Mouse (Mus musculus): ENCODE measurements around the gene Zfp382. TPM values are rescaled to one million over a fixed set of nuclear protein-coding genes. Genes with fewer than 3 reads are reported as not detected.
A peak's percentile ranks its signal among the peaks of the same experiment; 100 is the strongest.
"Not testable (repeated sequence)": the region's sequence is repeated elsewhere in the genome, so short reads cannot be mapped to it uniquely, and the experiment has no call there.

Zfp382 gene
- polyA plus RNA-seq, 1 experiment from 2014 or later, result 1.6 TPM

DNA sequence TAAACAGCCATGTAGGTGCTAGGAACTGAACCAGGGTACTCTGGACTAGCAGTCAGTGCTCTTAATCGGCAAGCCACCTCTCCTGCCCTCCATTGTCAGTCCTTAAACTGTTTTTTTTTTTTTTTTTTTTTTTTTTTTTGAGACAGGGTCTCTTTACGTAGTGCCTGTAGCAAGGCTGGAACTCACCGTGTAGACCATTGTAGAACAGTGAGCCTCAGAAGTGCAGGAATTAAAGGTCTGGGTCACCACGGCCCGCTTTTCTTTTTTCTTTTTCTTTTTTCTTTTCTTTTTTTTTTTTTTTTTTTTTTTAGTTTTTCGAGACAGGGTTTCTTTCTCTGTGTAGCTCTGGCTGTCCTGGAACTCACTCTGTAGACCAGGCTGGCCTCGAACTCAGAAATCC, 61.4 kb downstream of the Zfp382 start:
- WGBS (ENCODE audit: insufficient replicate concordance), result 68% methylated on average over 7 of the region's 7 CpGs
- H3K27me3 ChIP-seq; H3K27ac ChIP-seq (replicated peaks); ATAC-seq (ENCODE audit: insufficient read depth); H3K4me3 ChIP-seq (replicated peaks); H3K9me3 ChIP-seq (replicated peaks); H3K9ac ChIP-seq: not testable (repeated sequence)
- Histone ChIP-seq H3K4me2 (peak overlapping the region; percentile 66), H3K36me3 (replicated peaks) (peaks cover 33% of the 10 kb centered on the region), H3K4me1 (replicated peaks) (peaks cover 17% of the 10 kb centered on the region)

DNA sequence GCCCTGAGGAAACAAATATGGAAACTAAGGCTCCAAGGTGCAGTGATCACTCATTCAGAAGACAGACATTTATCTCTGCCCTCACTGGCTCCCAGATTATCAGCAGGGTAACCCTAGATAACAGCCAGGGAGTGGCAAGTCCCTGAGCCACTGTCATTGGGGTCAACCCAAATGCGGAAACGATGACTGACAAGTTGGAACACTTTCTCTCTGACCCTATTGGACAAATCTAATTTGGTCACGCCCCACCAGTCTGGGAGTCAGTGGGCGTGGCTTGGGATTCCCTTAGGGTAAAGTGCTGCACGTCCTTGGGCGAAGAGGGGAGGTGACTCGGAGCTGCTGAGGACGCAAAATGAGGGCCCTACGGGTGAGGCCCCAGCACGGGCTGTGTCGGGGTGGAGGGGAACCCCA, 62.1 kb downstream of the Zfp382 start, which contains the start of gene Cox7a1:
Gene Cox7a1, plus strand, starts transcription at position 266 of the 411 bp plus-strand sequence.
- peak; percentile 84 for ATAC-seq (ENCODE audit: insufficient read depth)
- WGBS (ENCODE audit: insufficient replicate concordance), result 0% methylated on average over 11 of the region's 11 CpGs
- H3K4me3 ChIP-seq (replicated peaks), result peak within 1 kb of the TSS; percentile 37

More for the DNA sequence above, 62.1 kb downstream of the Zfp382 start, which contains the start of gene Cox7a1:
- Histone ChIP-seq H3K27me3 (no peaks in the 10 kb centered on the region), H3K36me3 (replicated peaks) (peaks cover 38% of the 10 kb centered on the region), H3K4me1 (replicated peaks) (peaks cover 17% of the 10 kb centered on the region), H3K9me3 (replicated peaks) (no peaks in the 10 kb centered on the region), H3K9ac (no peak within 1 kb of the TSS), H3K27ac (replicated peaks) (0 out of 2 replicates have a peak within 1 kb of the TSS, but pooled peaks have one; percentile 2), H3K4me2 (peak within 1 kb of the TSS; percentile 66)

Small RNA genes lying within 50 kb of the gene (microRNA-seq; reads per million reads assigned to microRNA genes)
- not detected for gene Gm23368

Other genes starting within 250 kb of the Zfp382 start
- gene Zfp27, start 215.4 kb upstream of the Zfp382 start, polyA plus RNA-seq (2015; fragmentation: Nextera tagmentation; extraction: Ambion mirVana), result 1.4 and 1.7 TPM in 2 replicates
- gene Zfp383, start 213.7 kb upstream of the Zfp382 start, polyA plus RNA-seq (2015; fragmentation: Nextera tagmentation; extraction: Ambion mirVana), result 0.35 and 0.39 TPM in 2 replicates
- gene Zfp74, start 167.9 kb upstream of the Zfp382 start, polyA plus RNA-seq (2015; fragmentation: Nextera tagmentation; extraction: Ambion mirVana), result 1.5 and 1.8 TPM in 2 replicates
- gene Zfp568, start 138.0 kb upstream of the Zfp382 start, polyA plus RNA-seq (2015; fragmentation: Nextera tagmentation; extraction: Ambion mirVana), result 8.2 and 12.5 TPM in 2 replicates
- gene Zfp14, start 70.6 kb upstream of the Zfp382 start, polyA plus RNA-seq (2015; fragmentation: Nextera tagmentation; extraction: Ambion mirVana), result 0.37 and 0.53 TPM in 2 replicates
- gene Zfp82, start 49.0 kb upstream of the Zfp382 start, polyA plus RNA-seq (2015; fragmentation: Nextera tagmentation; extraction: Ambion mirVana), result 1.3 and 1.6 TPM in 2 replicates
- gene Gm26920, start 31.5 kb upstream of the Zfp382 start, polyA plus RNA-seq (2015; fragmentation: Nextera tagmentation; extraction: Ambion mirVana), result not detected in 2 replicates
- gene Zfp566, start 31.4 kb upstream of the Zfp382 start, polyA plus RNA-seq (2015; fragmentation: Nextera tagmentation; extraction: Ambion mirVana), result 1.4 and 1.9 TPM in 2 replicates
- 12.2 and 13.4 TPM in 2 replicates for gene Zfp260, start 27.2 kb upstream of the Zfp382 start, polyA plus RNA-seq (2015; fragmentation: Nextera tagmentation; extraction: Ambion mirVana)
- gene Zfp146, start 47.8 kb downstream of the Zfp382 start, polyA plus RNA-seq (2015; fragmentation: Nextera tagmentation; extraction: Ambion mirVana), result 4.2 and 4.5 TPM in 2 replicates
- gene Cox7a1, start 62.2 kb downstream of the Zfp382 start, polyA plus RNA-seq (2015; fragmentation: Nextera tagmentation; extraction: Ambion mirVana), result 5.6 and 7.7 TPM in 2 replicates
- 36.2 and 40.8 TPM in 2 replicates for gene Capns1, start 76.9 kb downstream of the Zfp382 start, polyA plus RNA-seq (2015; fragmentation: Nextera tagmentation; extraction: Ambion mirVana)
- gene Polr2i, start 110.0 kb downstream of the Zfp382 start, polyA plus RNA-seq (2015; fragmentation: Nextera tagmentation; extraction: Ambion mirVana), result 43.3 and 44.4 TPM in 2 replicates
- 42.0 and 44.0 TPM in 2 replicates for gene Tbcb, start 110.3 kb downstream of the Zfp382 start, polyA plus RNA-seq (2015; fragmentation: Nextera tagmentation; extraction: Ambion mirVana)
- not detected in 2 replicates for gene Ovol3, start 113.8 kb downstream of the Zfp382 start, polyA plus RNA-seq (2015; fragmentation: Nextera tagmentation; extraction: Ambion mirVana)
- 0.17 TPM in 2 replicates for gene Thap8, start 158.2 kb downstream of the Zfp382 start, polyA plus RNA-seq (2015; fragmentation: Nextera tagmentation; extraction: Ambion mirVana)
- gene Wdr62, start 158.5 kb downstream of the Zfp382 start, polyA plus RNA-seq (2015; fragmentation: Nextera tagmentation; extraction: Ambion mirVana), result 8.1 and 8.9 TPM in 2 replicates
- 0.55 and 0.76 TPM in 2 replicates for gene Clip3, start 169.8 kb downstream of the Zfp382 start, polyA plus RNA-seq (2015; fragmentation: Nextera tagmentation; extraction: Ambion mirVana)
- gene Alkbh6, start 186.8 kb downstream of the Zfp382 start, polyA plus RNA-seq (2015; fragmentation: Nextera tagmentation; extraction: Ambion mirVana), result 15.9 and 16.5 TPM in 2 replicates
- 15.7 and 20.2 TPM in 2 replicates for gene Syne4, start 192.9 kb downstream of the Zfp382 start, polyA plus RNA-seq (2015; fragmentation: Nextera tagmentation; extraction: Ambion mirVana)
- gene E130208F15Rik, start 199.8 kb downstream of the Zfp382 start, polyA plus RNA-seq (2015; fragmentation: Nextera tagmentation; extraction: Ambion mirVana), result 1.4 and 2.0 TPM in 2 replicates
- gene Sdhaf1, start 202.0 kb downstream of the Zfp382 start, polyA plus RNA-seq (2015; fragmentation: Nextera tagmentation; extraction: Ambion mirVana), result 4.3 and 5.1 TPM in 2 replicates
- 1.9 and 2.0 TPM in 2 replicates for gene Lrfn3, start 240.8 kb downstream of the Zfp382 start, polyA plus RNA-seq (2015; fragmentation: Nextera tagmentation; extraction: Ambion mirVana)